Mouse (Mus musculus) bone marrow, adult 2 months (tissue): Measurements from ENCODE around the gene Exoc7.

Source experiments
- CTCF ChIP-seq: fragments of 200-500 bp; IDR thresholded peaks from 2 replicates; pipeline ENCODE4 v1.5.1; 2011; ENCODE audit warnings: low read length, control low read depth; ENCODE audit not compliant: control insufficient read depth, insufficient read depth
- POLR2A ChIP-seq: fragments of 200-500 bp; IDR thresholded peaks from 2 replicates; pipeline ENCODE4 v1.6.1; 2011; ENCODE audit warnings: low read depth, mild to moderate bottlenecking, control low read depth, low read length, borderline replicate concordance; ENCODE audit not compliant: control insufficient read depth

GRCm38 (mm10) chr11:116307762-116308531 is 914 bp upstream of the Exoc7 start:
- TF ChIP-seq CTCF (no peak), POLR2A (no peak)
